Mouse (Mus musculus) forebrain, postnatal 0 days (tissue): Measurements from ENCODE around the gene Sufu. TPM values are rescaled to one million over a fixed set of nuclear protein-coding genes. Genes with fewer than 3 reads are reported as not detected.

Source experiments
- ATAC-seq: fragments of 200-750 bp; cut with Nextera tagmentation; 2 replicates; pipeline ENCODE4 v1.8.0; 2017; ENCODE audit warnings: mild to moderate bottlenecking, moderate library complexity
- DNase-seq: peaks from one replicate; pipeline ENCODE4 v3.0.0-alpha.2; 2015
- H3K27ac ChIP-seq: fragments of 300-500 bp; sonication (generic); 2 replicates; pipeline ENCODE4 v1.5.1; 2014; ENCODE audit warnings: low read depth, mild to moderate bottlenecking, antibody characterized with exemption, low read length, moderate library complexity, mixed read lengths
- H3K27me3 ChIP-seq: fragments of 300-500 bp; sonication (generic); 2 replicates; pipeline ENCODE4 v1.6.1; 2014; ENCODE audit warnings: mild to moderate bottlenecking, low read length, mixed read lengths; ENCODE audit not compliant: insufficient read depth
- H3K36me3 ChIP-seq: fragments of 300-500 bp; sonication (generic); 2 replicates; pipeline ENCODE4 v1.6.1; 2014; ENCODE audit warnings: mild to moderate bottlenecking, moderate library complexity; ENCODE audit not compliant: insufficient read depth
- H3K4me1 ChIP-seq: fragments of 300-500 bp; sonication (generic); 2 replicates; pipeline ENCODE4 v1.6.1; 2014; ENCODE audit warnings: antibody characterized with exemption; ENCODE audit not compliant: insufficient read depth
- H3K4me2 ChIP-seq: fragments of 300-500 bp; sonication (generic); 2 replicates; pipeline ENCODE4 v1.6.1; 2014; ENCODE audit warnings: low read depth, mild to moderate bottlenecking, moderate library complexity
- H3K4me3 ChIP-seq: fragments of 300-500 bp; sonication (generic); 2 replicates; pipeline ENCODE4 v1.5.1; 2014; ENCODE audit warnings: low read depth, low read length, mixed read lengths
- H3K9ac ChIP-seq: fragments of 300-500 bp; sonication (generic); 2 replicates; pipeline ENCODE4 v1.6.1; 2014; ENCODE audit warnings: mild to moderate bottlenecking
- H3K9me3 ChIP-seq: fragments of 300-500 bp; sonication (generic); 2 replicates; pipeline ENCODE4 v1.6.1; 2016; ENCODE audit warnings: low read length
- CTCF ChIP-seq: sonication (generic); IDR thresholded peaks from 2 replicates; pipeline ENCODE4 v1.5.1; 2016; ENCODE audit warnings: antibody characterized with exemption, control low read depth, low read depth
- WGBS: fragments of 180-500 bp; shearing (Covaris S2); extraction: QIAGEN DNeasy Blood & Tissue Kit; methylation state at CpG from one replicate; pipeline ENCODE4 v1.1.7; 2014; 5-methylcytosine and 5-hydroxymethylcytosine counted together
- polyA plus RNA-seq: library from polyadenylated mRNA; unstranded; fragments of >200 nt; fragmentation: Nextera tagmentation; extraction: Ambion mirVana; gene quantifications from 2 replicates; pipeline ENCODE4 v1.2.1, GENCODE M21; 2015
- total RNA-seq: library from RNA; depleted of rRNA; stranded (reverse); fragments of >200 nt; gene quantifications from 2 replicates; pipeline ENCODE4 v1.2.3, GENCODE M21; 2014

Gene Sufu
- total and polyA plus RNA-seq, 2 experiments from 2014 or later, result 13.1 to 17.7 TPM

DNA sequence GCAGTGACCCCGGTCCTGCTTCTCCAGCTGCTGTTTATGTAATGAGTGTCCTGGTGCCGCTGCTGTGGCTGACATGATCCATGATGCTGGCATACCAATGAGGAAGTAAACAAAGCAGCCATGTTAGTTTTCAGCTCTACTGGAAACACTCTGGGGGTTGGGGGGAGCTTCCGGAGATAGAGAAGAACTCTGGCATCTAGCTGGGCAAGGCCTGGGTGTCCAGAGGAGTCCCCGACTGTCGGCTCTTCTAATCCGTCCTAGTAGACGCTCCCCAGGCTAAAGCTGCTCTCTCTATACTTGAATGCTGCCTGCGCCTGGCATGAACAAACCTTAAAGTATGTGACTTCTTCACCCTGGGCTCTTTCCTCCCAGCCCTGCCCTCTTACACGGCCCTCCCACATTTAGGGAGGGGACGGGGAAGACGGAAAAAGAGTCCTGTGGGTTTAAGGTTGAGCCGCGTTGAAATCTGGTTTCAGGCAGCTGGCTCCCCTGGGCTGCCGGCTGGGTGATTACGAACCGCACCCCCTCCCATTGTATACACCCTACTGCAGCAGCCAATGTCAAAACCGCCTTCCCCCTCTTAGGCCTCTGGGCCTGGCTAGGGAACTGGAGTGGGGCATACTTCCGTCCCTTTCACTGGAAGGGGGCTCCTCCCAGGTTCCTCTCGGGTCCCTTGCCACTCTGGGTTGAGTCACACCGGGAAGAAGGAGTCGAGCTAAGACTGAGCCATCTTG, 106.8 kb downstream of the Sufu start:
- H3K9ac ChIP-seq, result peak overlapping the region; percentile 97
- peak overlapping the region; percentile 100 for H3K27ac ChIP-seq
- H3K36me3 ChIP-seq, result peaks cover 7% of the 10 kb centered on the region; the same call in 1 of the 2 replicates
- no peaks in the 10 kb centered on the region for H3K9me3 ChIP-seq
- peak overlapping the region; percentile 96 for H3K4me3 ChIP-seq
- under 1% methylated on average over 21 of the region's 21 CpGs for WGBS
- H3K27me3 ChIP-seq, result no peaks in the 10 kb centered on the region
- ATAC-seq (no peak), DNase-seq (peak; percentile 57)
- H3K4me2 ChIP-seq, result peak overlapping the region; percentile 93
- peaks cover 36% of the 10 kb centered on the region for H3K4me1 ChIP-seq
- no peak for TF ChIP-seq CTCF

DNA sequence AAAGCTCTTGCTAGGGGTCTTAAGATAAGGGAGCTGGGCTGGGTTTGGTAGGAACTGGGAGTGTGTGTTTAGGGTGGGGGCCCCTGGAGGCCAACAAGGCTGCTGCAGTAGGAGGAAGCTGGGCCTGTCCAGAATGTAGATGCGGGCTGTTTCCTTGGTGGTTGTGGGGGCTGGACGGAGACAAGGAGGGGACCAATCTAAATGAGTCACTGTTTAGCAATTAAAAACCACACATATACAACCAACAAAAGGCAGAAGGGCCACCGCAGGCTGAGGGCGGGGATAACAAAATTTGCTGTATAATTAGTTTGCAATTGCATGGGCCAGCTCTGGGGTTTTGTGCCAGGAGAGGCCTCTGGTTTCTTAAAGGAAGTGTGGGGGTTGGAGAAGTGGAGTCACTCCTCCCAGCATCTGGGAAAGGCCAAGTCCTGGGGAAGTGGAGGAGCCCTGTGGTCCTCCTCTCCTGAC, 107.4 kb downstream of the Sufu start:
- WGBS, result 2% methylated on average over 4 of the region's 4 CpGs
- Histone ChIP-seq H3K36me3 (peaks cover 13% of the 10 kb centered on the region; the same call in 1 of the 2 replicates), H3K27ac (peak overlapping the region; percentile 100), H3K4me1 (peaks cover 41% of the 10 kb centered on the region), H3K9me3 (no peaks in the 10 kb centered on the region), H3K4me2 (peak overlapping the region; percentile 93), H3K9ac (peak overlapping the region; percentile 97), H3K4me3 (peak overlapping the region; percentile 96), H3K27me3 (no peaks in the 10 kb centered on the region)
- TF ChIP-seq CTCF, result peak; percentile 33
- DNase-seq (no peak), ATAC-seq (no peak)

DNA sequence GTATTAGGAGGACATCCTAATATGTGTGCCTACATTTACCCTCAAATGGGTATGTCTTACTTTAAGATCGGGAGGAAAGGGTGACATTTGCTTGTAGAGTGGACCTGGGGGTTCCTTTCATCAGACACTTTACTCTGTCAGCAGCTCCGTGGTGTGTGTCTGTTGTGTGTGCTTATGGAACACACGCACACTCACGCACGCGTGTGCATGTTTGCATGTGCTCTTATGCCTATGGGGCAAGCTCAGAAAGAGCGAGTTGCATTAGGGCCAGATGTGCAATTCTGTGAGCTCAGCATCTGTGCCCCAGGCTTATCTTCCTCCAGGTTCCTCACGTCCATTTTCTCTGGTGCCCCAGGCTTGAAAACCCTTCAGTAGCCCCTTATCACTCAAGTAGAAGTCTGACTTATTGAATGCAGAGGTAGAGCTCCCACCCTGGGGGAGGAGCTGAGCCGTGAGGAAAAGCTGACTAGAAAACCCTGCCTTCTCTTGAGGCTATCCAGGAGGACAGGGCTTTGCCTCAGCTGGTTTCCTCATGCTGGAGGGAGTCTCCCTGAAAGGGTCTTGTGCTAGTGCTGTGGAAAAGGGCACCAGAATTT, 108.2 kb downstream of the Sufu start:
- TF ChIP-seq CTCF, result no peak
- no peak for ATAC-seq

DNA sequence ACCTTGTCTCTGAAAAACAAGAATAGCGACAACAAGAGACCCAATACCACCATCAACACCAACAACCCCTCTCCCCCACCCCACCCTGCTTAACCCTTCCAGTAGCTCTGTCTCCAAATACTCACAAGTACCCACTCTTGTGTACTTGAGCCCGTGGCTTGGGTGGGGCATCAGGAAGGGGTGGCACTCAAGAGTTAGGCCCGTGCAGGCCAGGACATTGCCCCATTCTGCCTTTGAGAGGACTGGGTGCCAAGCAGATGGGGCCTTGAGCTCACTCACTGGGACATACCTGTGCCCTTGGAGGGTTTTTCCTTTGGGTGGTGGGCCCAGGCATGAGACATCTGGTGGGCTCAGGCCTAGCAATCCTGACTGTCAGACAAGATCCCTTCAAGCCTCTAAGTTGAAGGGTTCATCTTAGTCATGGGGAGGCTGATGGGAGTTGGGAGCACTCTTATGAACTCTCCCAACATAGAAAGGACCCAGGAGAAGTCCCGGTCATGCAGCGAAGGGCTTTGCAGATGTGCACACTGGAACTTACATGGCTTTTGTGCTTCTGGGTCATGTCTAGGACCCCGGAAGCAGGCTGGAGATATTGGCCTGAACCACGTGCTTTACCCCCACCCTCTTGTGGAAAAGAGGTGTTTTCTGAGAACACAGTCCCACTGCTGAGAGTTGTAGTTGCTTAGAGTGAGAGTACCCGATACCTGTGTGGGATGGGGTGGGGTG, 109.1 kb downstream of the Sufu start:
- no peak for ATAC-seq
- peaks cover 18% of the 10 kb centered on the region; the same call in 1 of the 2 replicates for H3K36me3 ChIP-seq
- 0 out of 2 replicates have a peak overlapping the region, but pooled peaks have one; percentile 25 for H3K9ac ChIP-seq
- 0 out of 2 replicates have a peak overlapping the region, but pooled peaks have one; percentile 9 for H3K4me3 ChIP-seq
- peak overlapping the region; percentile 93 for H3K4me2 ChIP-seq
- WGBS, result 70% methylated on average over 8 of the region's 8 CpGs
- H3K9me3 ChIP-seq, result no peaks in the 10 kb centered on the region
- TF ChIP-seq CTCF, result no peak
- no peaks in the 10 kb centered on the region for H3K27me3 ChIP-seq
- H3K4me1 ChIP-seq, result peaks cover 41% of the 10 kb centered on the region
- no peak for DNase-seq
- H3K27ac ChIP-seq, result no peak overlapping the region

More for the DNA sequence above, 108.2 kb downstream of the Sufu start:
- H3K4me1 ChIP-seq, result peaks cover 41% of the 10 kb centered on the region
- WGBS, result 54% methylated on average over 9 of the region's 9 CpGs
- H3K4me3 ChIP-seq, result peak overlapping the region; percentile 96
- H3K9me3 ChIP-seq, result no peaks in the 10 kb centered on the region
- H3K27me3 ChIP-seq, result no peaks in the 10 kb centered on the region
- peak overlapping the region; percentile 97 for H3K9ac ChIP-seq
- H3K4me2 ChIP-seq, result peak overlapping the region; percentile 93
- no peak for DNase-seq
- H3K36me3 ChIP-seq, result peaks cover 13% of the 10 kb centered on the region; the same call in 1 of the 2 replicates
- peak overlapping the region; percentile 100; the same call in 1 of the 2 replicates for H3K27ac ChIP-seq

DNA sequence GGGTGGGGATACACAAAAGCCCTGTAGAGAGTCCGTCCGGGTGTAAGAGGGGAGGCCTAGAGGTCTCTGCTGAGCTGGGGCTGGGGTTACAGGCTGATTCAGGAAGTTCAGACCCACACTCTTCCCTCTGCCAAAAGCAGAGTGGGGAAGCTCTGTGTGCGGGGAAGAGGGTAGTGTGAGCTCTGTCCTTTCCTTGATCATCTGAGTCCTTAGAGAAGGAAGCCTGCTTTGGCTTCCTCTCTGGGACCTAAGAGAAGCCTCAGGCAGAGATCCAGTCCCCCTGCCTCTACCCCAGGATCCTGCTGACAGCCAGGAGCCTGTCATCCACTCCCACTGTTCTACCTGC, 109.6 kb downstream of the Sufu start:
- TF ChIP-seq CTCF, result no peak
- Histone ChIP-seq H3K4me1 (peaks cover 41% of the 10 kb centered on the region), H3K9ac (no peak overlapping the region), H3K36me3 (peaks cover 18% of the 10 kb centered on the region; the same call in 1 of the 2 replicates), H3K4me2 (peak overlapping the region; percentile 93), H3K9me3 (no peaks in the 10 kb centered on the region), H3K4me3 (peak overlapping the region; percentile 9; the same call in 1 of the 2 replicates), H3K27ac (no peak overlapping the region), H3K27me3 (no peaks in the 10 kb centered on the region)
- ATAC-seq (no peak), DNase-seq (no peak)
- 25% methylated on average over 3 of the region's 3 CpGs for whole genome bisulfite sequencing

DNA sequence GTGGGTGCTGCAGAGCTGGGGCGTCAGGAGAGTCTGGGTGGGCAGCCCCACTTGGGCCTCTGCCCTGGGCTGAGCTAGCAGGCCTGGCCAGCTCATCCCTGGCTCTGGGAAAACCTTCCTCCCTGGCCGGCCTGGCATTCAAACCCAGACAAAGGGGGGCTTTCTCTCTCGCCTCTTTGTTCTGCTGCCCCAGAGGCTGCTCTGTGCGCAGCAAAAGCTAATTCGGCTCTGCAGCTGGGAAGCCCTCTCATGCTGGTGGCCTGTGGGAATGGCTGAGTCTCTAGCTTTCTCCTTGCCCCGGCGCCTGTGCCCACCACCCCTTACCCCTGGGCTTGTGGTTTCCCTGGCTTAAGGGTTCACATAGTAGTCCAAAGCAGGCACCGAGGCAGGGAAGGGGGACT, 110.5 kb downstream of the Sufu start:
- H3K27me3 ChIP-seq, result no peaks in the 10 kb centered on the region
- H3K4me2 ChIP-seq, result peak overlapping the region; percentile 93
- H3K9ac ChIP-seq, result peak overlapping the region; percentile 14; the same call in 1 of the 2 replicates
- no peaks in the 10 kb centered on the region for H3K9me3 ChIP-seq
- peak overlapping the region; percentile 9; the same call in 1 of the 2 replicates for H3K4me3 ChIP-seq
- H3K36me3 ChIP-seq, result peaks cover 22% of the 10 kb centered on the region; the same call in 1 of the 2 replicates
- WGBS, result 11% methylated on average over 8 of the region's 8 CpGs
- H3K27ac ChIP-seq, result peak overlapping the region; percentile 54
- ATAC-seq, result peak; percentile 34
- no peak for TF ChIP-seq CTCF
- no peak for DNase-seq
- peaks cover 41% of the 10 kb centered on the region for H3K4me1 ChIP-seq
